Mouse (Mus musculus) forebrain, embryonic 12.5 days (tissue): ENCODE data around the gene Commd4. TPM values are rescaled to one million over a fixed set of nuclear protein-coding genes. Genes with fewer than 3 reads are reported as not detected.

Experiments used
- ATAC-seq: fragments of 200-750 bp; cut with Nextera tagmentation; 2 replicates; pipeline ENCODE4 v1.8.0; 2017; ENCODE audit warnings: moderate TSS enrichment; ENCODE audit not compliant: low FRiP score
- H3K27ac ChIP-seq: fragments of 300-500 bp; sonication (generic); 2 replicates; pipeline ENCODE4 v1.5.1; 2016; ENCODE audit warnings: mild to moderate bottlenecking
- H3K27me3 ChIP-seq: fragments of 300-500 bp; sonication (generic); 2 replicates; pipeline ENCODE4 v1.6.1; 2016; ENCODE audit warnings: mild to moderate bottlenecking
- H3K36me3 ChIP-seq: fragments of 300-500 bp; sonication (generic); replicated peaks from 2 replicates; pipeline ENCODE4 v1.6.1; 2016; ENCODE audit warnings: mild to moderate bottlenecking
- H3K4me1 ChIP-seq: fragments of 300-500 bp; sonication (generic); 2 replicates; pipeline ENCODE4 v1.6.1; 2016
- H3K4me2 ChIP-seq: fragments of 300-500 bp; sonication (generic); 2 replicates; pipeline ENCODE4 v1.6.1; 2016; ENCODE audit warnings: mild to moderate bottlenecking, moderate library complexity
- H3K4me3 ChIP-seq: fragments of 300-500 bp; sonication (generic); replicated peaks from 2 replicates; pipeline ENCODE4 v1.5.1; 2016; ENCODE audit warnings: mild to moderate bottlenecking
- H3K9ac ChIP-seq: fragments of 300-500 bp; sonication (generic); 2 replicates; pipeline ENCODE4 v1.6.1; 2016; ENCODE audit warnings: mild to moderate bottlenecking
- H3K9me3 ChIP-seq: fragments of 300-500 bp; sonication (generic); 2 replicates; pipeline ENCODE4 v1.6.1; 2016
- WGBS: fragments of 180-500 bp; shearing (Covaris S2); methylation state at CpG from one replicate; pipeline ENCODE4 v1.1.7; 2016; 5-methylcytosine and 5-hydroxymethylcytosine counted together
- polyA plus RNA-seq: library from polyadenylated mRNA; unstranded; fragments of >200 nt; fragmentation: Nextera tagmentation; extraction: Ambion mirVana; gene quantifications from 2 replicates; pipeline ENCODE4 v1.2.1, GENCODE M21; 2016

Commd4 gene
- polyA plus RNA-seq, 1 experiment from 2014 or later = 108 TPM

- Histone ChIP-seq H3K9me3 (no peaks in the 10 kb centered on the region), H3K4me3 (no peak overlapping the region), H3K27me3 (peaks cover 6% of the 10 kb centered on the region)
Observed at GRCm38 (mm10) chr9:57156383-57156782, 1.7 kb downstream of the Commd4 start.

GRCm38 (mm10) chr9:57152331-57152730, 5.8 kb downstream of the Commd4 start:
- Histone ChIP-seq H3K9me3 (no peaks in the 10 kb centered on the region), H3K27ac (no peak overlapping the region), H3K4me3 (no peak overlapping the region), H3K36me3 (peaks cover 10% of the 10 kb centered on the region), H3K9ac (no peak overlapping the region), H3K27me3 (no peaks in the 10 kb centered on the region), H3K4me2 (no peak overlapping the region), H3K4me1 (peaks cover 21% of the 10 kb centered on the region)
- WGBS = 48% methylated on average over 6 of the region's 6 CpGs
- ATAC-seq = no peak

More at GRCm38 (mm10) chr9:57156383-57156782, 1.7 kb downstream of the Commd4 start:
- no peak for ATAC-seq
- 90% methylated on average over 7 of the region's 7 CpGs for WGBS
- no peak overlapping the region for H3K4me2 ChIP-seq
- H3K27ac ChIP-seq = no peak overlapping the region
- peaks cover 10% of the 10 kb centered on the region for H3K36me3 ChIP-seq
- H3K9ac ChIP-seq = no peak overlapping the region
- H3K4me1 ChIP-seq = peaks cover 22% of the 10 kb centered on the region

GRCm38 (mm10) chr9:57150192-57150591, 7.9 kb downstream of the Commd4 start:
- Histone ChIP-seq H3K27ac (no peak overlapping the region), H3K9ac (no peak overlapping the region), H3K36me3 (peaks cover 4% of the 10 kb centered on the region), H3K4me1 (peaks cover 15% of the 10 kb centered on the region), H3K4me3 (no peak overlapping the region), H3K9me3 (no peaks in the 10 kb centered on the region), H3K27me3 (no peaks in the 10 kb centered on the region), H3K4me2 (no peak overlapping the region)
- WGBS = 88% methylated on average over 5 of the region's 5 CpGs
- no peak for ATAC-seq

GRCm38 (mm10) chr9:57149021-57149420, 9.1 kb downstream of the Commd4 start:
- 71% methylated on average over 6 of the region's 6 CpGs for WGBS

GRCm38 (mm10) chr9:57148144-57148878, 9.8 kb downstream of the Commd4 start, which contains the start of gene Neil1:
TSS of gene Neil1 (minus strand) at chr9:57148305.
- H3K4me3 ChIP-seq = peak within 1 kb of the TSS; percentile 51
- H3K4me1 ChIP-seq = peaks cover 15% of the 10 kb centered on the region
- no peaks in the 10 kb centered on the region for H3K9me3 ChIP-seq
- peak within 1 kb of the TSS; percentile 75 for H3K4me2 ChIP-seq
- H3K36me3 ChIP-seq = peaks cover 8% of the 10 kb centered on the region
- peak; percentile 88 for ATAC-seq
- WGBS = 1% methylated on average over 27 of the region's 27 CpGs
- H3K9ac ChIP-seq = peak within 1 kb of the TSS; percentile 69
- no peaks in the 10 kb centered on the region for H3K27me3 ChIP-seq
- H3K27ac ChIP-seq = peak within 1 kb of the TSS; percentile 88

More at GRCm38 (mm10) chr9:57149021-57149420, 9.1 kb downstream of the Commd4 start:
- Histone ChIP-seq H3K4me3 (peak overlapping the region; percentile 51; the same call in 1 of the 2 replicates), H3K9me3 (no peaks in the 10 kb centered on the region), H3K36me3 (0 out of 2 replicates have a peak, but pooled peaks cover 3% of the 10 kb centered on the region), H3K9ac (peak overlapping the region; percentile 69; the same call in 1 of the 2 replicates), H3K27me3 (no peaks in the 10 kb centered on the region), H3K4me1 (peaks cover 15% of the 10 kb centered on the region), H3K27ac (peak overlapping the region; percentile 88; the same call in 1 of the 2 replicates), H3K4me2 (peak overlapping the region; percentile 75)
- no peak for ATAC-seq

- H3K4me1 ChIP-seq = peaks cover 15% of the 10 kb centered on the region
- ATAC-seq = peak; percentile 40
- WGBS = 8% methylated on average over 19 of the region's 19 CpGs
Observed at GRCm38 (mm10) chr9:57147205-57148143, 10.7 kb downstream of the Commd4 start.

GRCm38 (mm10) chr9:57146451-57147066, 11.6 kb downstream of the Commd4 start:
- WGBS = 88% methylated on average over 17 of the region's 17 CpGs
- peak overlapping the region; percentile 75; the same call in 1 of the 2 replicates for H3K4me2 ChIP-seq
- no peak overlapping the region for H3K4me3 ChIP-seq

More at GRCm38 (mm10) chr9:57147205-57148143, 10.7 kb downstream of the Commd4 start:
- peak overlapping the region; percentile 75 for H3K4me2 ChIP-seq
- peak overlapping the region; percentile 69 for H3K9ac ChIP-seq
- no peaks in the 10 kb centered on the region for H3K9me3 ChIP-seq
- H3K27ac ChIP-seq = peak overlapping the region; percentile 88
- H3K36me3 ChIP-seq = peaks cover 14% of the 10 kb centered on the region
- peak overlapping the region; percentile 51 for H3K4me3 ChIP-seq
- no peaks in the 10 kb centered on the region for H3K27me3 ChIP-seq

GRCm38 (mm10) chr9:57144830-57145229, 13.3 kb downstream of the Commd4 start:
- Histone ChIP-seq H3K9ac (no peak overlapping the region), H3K4me3 (no peak overlapping the region), H3K4me2 (no peak overlapping the region), H3K36me3 (peaks cover 41% of the 10 kb centered on the region), H3K4me1 (peaks cover 15% of the 10 kb centered on the region), H3K27me3 (no peaks in the 10 kb centered on the region), H3K9me3 (no peaks in the 10 kb centered on the region), H3K27ac (no peak overlapping the region)
- 92% methylated on average over 8 of the region's 8 CpGs for WGBS
- ATAC-seq = no peak

More at GRCm38 (mm10) chr9:57146451-57147066, 11.6 kb downstream of the Commd4 start:
- no peaks in the 10 kb centered on the region for H3K27me3 ChIP-seq
- no peak for ATAC-seq
- no peak overlapping the region for H3K27ac ChIP-seq
- H3K4me1 ChIP-seq = peaks cover 15% of the 10 kb centered on the region
- H3K9me3 ChIP-seq = no peaks in the 10 kb centered on the region
- H3K36me3 ChIP-seq = peaks cover 24% of the 10 kb centered on the region
- H3K9ac ChIP-seq = no peak overlapping the region

GRCm38 (mm10) chr9:57143212-57143611, 14.9 kb downstream of the Commd4 start:
- Histone ChIP-seq H3K4me3 (no peak overlapping the region), H3K4me1 (peaks cover 9% of the 10 kb centered on the region), H3K9ac (no peak overlapping the region), H3K9me3 (no peaks in the 10 kb centered on the region), H3K4me2 (no peak overlapping the region), H3K27ac (no peak overlapping the region), H3K27me3 (no peaks in the 10 kb centered on the region), H3K36me3 (peaks cover 57% of the 10 kb centered on the region)
- WGBS = 89% methylated on average over 11 of the region's 11 CpGs
- no peak for ATAC-seq

GRCm38 (mm10) chr9:57141417-57142353, 16.4 kb downstream of the Commd4 start:
- no peak overlapping the region for H3K4me2 ChIP-seq
- peaks cover 72% of the 10 kb centered on the region for H3K36me3 ChIP-seq
- H3K4me3 ChIP-seq = no peak overlapping the region
- no peaks in the 10 kb centered on the region for H3K9me3 ChIP-seq
- no peak for ATAC-seq
- H3K4me1 ChIP-seq = no peaks in the 10 kb centered on the region; the same call in 1 of the 2 replicates
- 90% methylated on average over 17 of the region's 17 CpGs for WGBS
- no peak overlapping the region for H3K9ac ChIP-seq
- H3K27me3 ChIP-seq = no peaks in the 10 kb centered on the region
- no peak overlapping the region for H3K27ac ChIP-seq

GRCm38 (mm10) chr9:57139571-57139970, 18.6 kb downstream of the Commd4 start:
- ATAC-seq = no peak
- WGBS = 89% methylated on average over 5 of the region's 5 CpGs
- H3K9ac ChIP-seq = no peak overlapping the region
- H3K36me3 ChIP-seq = peaks cover 87% of the 10 kb centered on the region
- no peak overlapping the region for H3K27ac ChIP-seq
- H3K4me2 ChIP-seq = no peak overlapping the region
- no peaks in the 10 kb centered on the region for H3K27me3 ChIP-seq
- no peaks in the 10 kb centered on the region for H3K9me3 ChIP-seq
- H3K4me1 ChIP-seq = no peaks in the 10 kb centered on the region
- no peak overlapping the region for H3K4me3 ChIP-seq
